Mouse (Mus musculus) liver, embryonic 11.5 days (tissue): Measurements from ENCODE around the gene Sorcs2. TPM values are rescaled to one million over a fixed set of nuclear protein-coding genes. Genes with fewer than 3 reads are reported as not detected.
A peak's percentile ranks its signal among the peaks of the same experiment; 100 is the strongest.

Experiments used
- ATAC-seq: fragments of 200-750 bp; cut with Nextera tagmentation; replicated peaks from 2 replicates; pipeline ENCODE4 v1.8.0; 2017; ENCODE audit warnings: moderate number of reproducible peaks, mild to moderate bottlenecking, moderate TSS enrichment, moderate library complexity; ENCODE audit not compliant: low FRiP score
- DNase-seq: peaks from one replicate; pipeline ENCODE4 v3.0.0-alpha.2; 2017; ENCODE audit warnings: low spot score
- H3K27ac ChIP-seq: fragments of 300-500 bp; sonication (generic); 2 replicates; pipeline ENCODE4 v1.5.1; 2014; ENCODE audit warnings: mild to moderate bottlenecking, low read depth, low read length, control low read depth
- H3K27me3 ChIP-seq: fragments of 300-500 bp; sonication (generic); replicated peaks from 2 replicates; pipeline ENCODE4 v1.6.1; 2014; ENCODE audit warnings: low read length, mixed read lengths; ENCODE audit not compliant: control insufficient read depth, insufficient read depth
- H3K36me3 ChIP-seq: fragments of 300-500 bp; sonication (generic); 2 replicates; pipeline ENCODE4 v1.6.1; 2014; ENCODE audit warnings: mild to moderate bottlenecking, low read length, moderate library complexity, mixed read lengths; ENCODE audit not compliant: control insufficient read depth, insufficient read depth
- H3K4me1 ChIP-seq: fragments of 300-500 bp; sonication (generic); replicated peaks from 2 replicates; pipeline ENCODE4 v1.6.1; 2014; ENCODE audit warnings: low read length, mixed read lengths; ENCODE audit not compliant: control insufficient read depth, insufficient read depth
- H3K4me2 ChIP-seq: fragments of 300-500 bp; sonication (generic); 2 replicates; pipeline ENCODE4 v1.6.1; 2014; ENCODE audit warnings: mild to moderate bottlenecking, control low read depth, moderate library complexity
- H3K4me3 ChIP-seq: fragments of 300-500 bp; sonication (generic); 2 replicates; pipeline ENCODE4 v1.5.1; 2014; ENCODE audit warnings: low read depth, low read length, control low read depth
- H3K9ac ChIP-seq: fragments of 300-500 bp; sonication (generic); 2 replicates; pipeline ENCODE4 v1.6.1; 2014; ENCODE audit warnings: low read depth, low read length, control low read depth
- H3K9me3 ChIP-seq: fragments of 300-500 bp; sonication (generic); 2 replicates; pipeline ENCODE4 v1.6.1; 2016; ENCODE audit warnings: low read length, inconsistent platforms, mixed read lengths; ENCODE audit not compliant: control insufficient read depth
- WGBS: fragments of 180-500 bp; shearing (Covaris S2); extraction: QIAGEN DNeasy Blood & Tissue Kit; methylation state at CpG from one replicate; pipeline ENCODE4 v1.1.7; 2014; 5-methylcytosine and 5-hydroxymethylcytosine counted together
- polyA plus RNA-seq: library from polyadenylated mRNA; unstranded; fragments of >200 nt; fragmentation: Nextera tagmentation; extraction: Ambion mirVana; gene quantifications from 2 replicates; pipeline ENCODE4 v1.2.1, GENCODE M21; 2014

The Sorcs2 gene
- polyA plus RNA-seq, 1 experiment from 2014 or later, result 2.2 TPM

DNA sequence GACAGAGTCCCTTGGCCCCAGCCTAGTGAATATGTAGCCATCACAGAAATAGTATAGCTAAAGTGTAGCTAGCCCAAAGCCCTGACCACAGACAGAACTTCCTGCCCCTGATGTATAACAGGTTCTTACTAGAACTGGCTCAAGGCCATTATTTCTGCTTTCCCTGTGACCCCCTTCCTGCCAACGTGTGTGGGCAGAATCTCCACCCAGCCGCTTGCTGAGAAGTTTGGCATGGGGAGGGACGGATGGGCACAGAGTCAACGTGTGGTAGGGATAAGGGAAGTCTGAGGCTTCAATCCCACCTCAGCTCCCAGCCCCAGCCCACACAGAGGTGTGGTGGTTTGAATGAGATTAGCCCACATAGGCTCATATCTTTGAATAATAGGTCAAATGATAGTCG lies 26.2 kb downstream of the Sorcs2 start:
- ATAC-seq (no peak), DNase-seq (no peak)
- H3K9me3 ChIP-seq, result no peaks in the 10 kb centered on the region
- no peak overlapping the region for H3K9ac ChIP-seq
- H3K27ac ChIP-seq, result no peak overlapping the region
- no peak overlapping the region for H3K4me3 ChIP-seq
- H3K36me3 ChIP-seq, result no peaks in the 10 kb centered on the region
- no peaks in the 10 kb centered on the region for H3K27me3 ChIP-seq
- no peak overlapping the region for H3K4me2 ChIP-seq
- H3K4me1 ChIP-seq, result peaks cover 13% of the 10 kb centered on the region
- 50% methylated on average over 5 of the region's 5 CpGs for WGBS

DNA sequence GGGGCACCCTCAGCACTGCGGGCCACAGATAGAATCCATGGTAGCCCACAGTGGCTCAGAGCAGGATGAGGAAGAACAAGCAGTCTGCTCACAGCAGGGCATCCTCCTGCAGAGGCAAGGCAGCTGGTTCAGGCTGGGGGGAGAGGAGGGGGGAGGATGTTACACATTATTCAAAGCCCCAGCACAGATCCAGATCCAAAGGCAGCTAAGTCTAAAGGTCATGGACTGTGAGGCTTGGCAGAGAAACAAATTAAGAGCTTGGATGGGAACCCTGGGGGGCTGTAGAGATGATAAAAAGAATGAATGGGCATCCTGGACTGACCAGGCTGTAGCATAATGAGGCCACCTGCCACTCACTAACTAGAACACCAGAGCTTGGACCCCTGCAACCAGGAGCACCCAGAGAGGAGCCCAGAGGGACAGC lies 28.7 kb downstream of the Sorcs2 start:
- Histone ChIP-seq H3K9ac (no peak overlapping the region), H3K4me1 (peaks cover 13% of the 10 kb centered on the region), H3K27ac (no peak overlapping the region), H3K4me2 (no peak overlapping the region), H3K4me3 (no peak overlapping the region), H3K36me3 (no peaks in the 10 kb centered on the region), H3K9me3 (no peaks in the 10 kb centered on the region), H3K27me3 (no peaks in the 10 kb centered on the region)
- 74% methylated on average over 1 of the region's 1 CpGs for WGBS
- ATAC-seq, result peak; percentile 31; the same call in 1 of the 2 replicates
- DNase-seq, result no peak

DNA sequence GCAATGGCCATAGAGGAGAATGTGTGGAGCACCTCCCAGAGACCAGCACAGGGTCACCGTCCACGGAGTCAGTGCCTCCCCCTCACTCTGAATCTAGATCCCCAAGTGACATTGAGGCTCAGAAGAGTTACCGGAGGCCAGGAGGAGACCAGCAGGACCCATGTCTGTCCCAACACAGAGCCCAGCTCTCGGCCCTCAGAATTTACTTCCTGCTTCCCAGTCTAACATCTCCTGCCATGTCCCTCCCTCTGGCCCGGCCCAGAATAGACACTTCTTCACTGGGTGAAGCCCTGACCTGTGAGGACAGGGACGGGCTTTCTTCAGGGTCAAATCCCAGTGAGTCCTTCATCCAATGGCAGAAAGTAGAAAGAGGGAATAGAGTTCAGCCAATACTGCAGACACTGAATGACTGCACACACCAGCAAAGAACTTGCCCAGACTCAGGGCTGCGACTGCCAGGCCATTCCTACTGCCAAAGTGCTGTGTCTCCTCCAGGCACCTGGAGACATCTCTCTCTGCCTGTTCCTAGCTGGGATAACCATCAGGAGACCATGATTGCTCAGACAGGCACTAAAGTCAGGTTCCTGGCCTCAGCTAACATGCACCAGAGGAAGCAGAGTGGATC lies 29.3 kb downstream of the Sorcs2 start:
- Histone ChIP-seq H3K9me3 (no peaks in the 10 kb centered on the region), H3K27ac (no peak overlapping the region), H3K36me3 (no peaks in the 10 kb centered on the region), H3K27me3 (no peaks in the 10 kb centered on the region), H3K4me3 (no peak overlapping the region), H3K4me1 (peaks cover 11% of the 10 kb centered on the region), H3K4me2 (no peak overlapping the region), H3K9ac (no peak overlapping the region)
- no peak for DNase-seq
- ATAC-seq, result no peak
- WGBS, result 73% methylated on average over 7 of the region's 7 CpGs

- WGBS, result 87% methylated on average over 6 of the region's 6 CpGs
- Histone ChIP-seq H3K27ac (no peak overlapping the region), H3K4me3 (no peak overlapping the region), H3K9ac (no peak overlapping the region), H3K9me3 (no peaks in the 10 kb centered on the region), H3K36me3 (no peaks in the 10 kb centered on the region), H3K4me2 (no peak overlapping the region), H3K4me1 (peaks cover 6% of the 10 kb centered on the region), H3K27me3 (no peaks in the 10 kb centered on the region)
- ATAC-seq (no peak), DNase-seq (no peak)
These were observed 30.0 kb downstream of the Sorcs2 start for GRCm38 (mm10) chr5:36367911-36368310.

GRCm38 (mm10) chr5:36367181-36367610 lies 30.7 kb downstream of the Sorcs2 start:
- 64% methylated on average over 3 of the region's 3 CpGs for WGBS
- Histone ChIP-seq H3K9me3 (no peaks in the 10 kb centered on the region), H3K4me2 (no peak overlapping the region), H3K4me3 (no peak overlapping the region), H3K9ac (no peak overlapping the region), H3K27ac (no peak overlapping the region), H3K36me3 (no peaks in the 10 kb centered on the region), H3K27me3 (no peaks in the 10 kb centered on the region), H3K4me1 (peaks cover 6% of the 10 kb centered on the region)
- ATAC-seq (no peak), DNase-seq (no peak)

- Histone ChIP-seq H3K27ac (no peak overlapping the region), H3K4me2 (no peak overlapping the region), H3K27me3 (no peaks in the 10 kb centered on the region), H3K9me3 (no peaks in the 10 kb centered on the region), H3K4me1 (peaks cover 11% of the 10 kb centered on the region; the same call in 1 of the 2 replicates), H3K36me3 (no peaks in the 10 kb centered on the region), H3K4me3 (no peak overlapping the region), H3K9ac (no peak overlapping the region)
- ATAC-seq (no peak), DNase-seq (no peak)
- WGBS, result 53% methylated on average over 7 of the region's 7 CpGs
These were observed 36.2 kb downstream of the Sorcs2 start for GRCm38 (mm10) chr5:36361749-36362148.

DNA sequence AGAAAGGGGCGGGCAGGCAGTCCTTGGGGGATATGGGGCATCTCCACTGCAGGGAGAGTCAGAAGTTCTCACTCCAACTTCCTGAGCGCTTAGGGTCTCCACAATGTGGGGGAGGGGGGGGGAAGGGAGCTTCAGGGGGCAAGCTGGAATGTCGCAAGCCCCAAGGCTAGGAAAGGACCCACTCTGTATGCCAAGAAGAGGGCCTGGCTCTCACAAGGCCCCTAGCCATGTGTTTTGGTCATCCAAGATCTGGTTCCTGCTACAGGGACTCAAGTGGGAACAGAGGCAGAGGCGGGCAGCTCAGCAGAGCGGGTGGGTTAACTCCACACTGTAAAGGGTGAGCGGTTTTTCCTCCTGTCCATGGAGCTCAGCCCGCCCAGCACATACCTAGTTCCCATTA lies 37.6 kb downstream of the Sorcs2 start:
- WGBS, result 67% methylated on average over 7 of the region's 7 CpGs
- Histone ChIP-seq H3K9ac (no peak overlapping the region), H3K36me3 (no peaks in the 10 kb centered on the region), H3K4me1 (peaks cover 11% of the 10 kb centered on the region; the same call in 1 of the 2 replicates), H3K27me3 (no peaks in the 10 kb centered on the region), H3K4me2 (no peak overlapping the region), H3K9me3 (no peaks in the 10 kb centered on the region), H3K4me3 (no peak overlapping the region), H3K27ac (no peak overlapping the region)
- no peak for ATAC-seq
- DNase-seq, result no peak

GRCm38 (mm10) chr5:36359535-36360243 lies 38.2 kb downstream of the Sorcs2 start:
- DNase-seq (no peak), ATAC-seq (no peak)
- H3K9ac ChIP-seq, result no peak overlapping the region
- H3K36me3 ChIP-seq, result no peaks in the 10 kb centered on the region
- no peak overlapping the region for H3K4me2 ChIP-seq
- no peaks in the 10 kb centered on the region for H3K27me3 ChIP-seq
- WGBS, result 57% methylated on average over 5 of the region's 5 CpGs
- no peak overlapping the region for H3K4me3 ChIP-seq
- H3K27ac ChIP-seq, result no peak overlapping the region
- H3K9me3 ChIP-seq, result no peaks in the 10 kb centered on the region
- peaks cover 11% of the 10 kb centered on the region; the same call in 1 of the 2 replicates for H3K4me1 ChIP-seq

DNA sequence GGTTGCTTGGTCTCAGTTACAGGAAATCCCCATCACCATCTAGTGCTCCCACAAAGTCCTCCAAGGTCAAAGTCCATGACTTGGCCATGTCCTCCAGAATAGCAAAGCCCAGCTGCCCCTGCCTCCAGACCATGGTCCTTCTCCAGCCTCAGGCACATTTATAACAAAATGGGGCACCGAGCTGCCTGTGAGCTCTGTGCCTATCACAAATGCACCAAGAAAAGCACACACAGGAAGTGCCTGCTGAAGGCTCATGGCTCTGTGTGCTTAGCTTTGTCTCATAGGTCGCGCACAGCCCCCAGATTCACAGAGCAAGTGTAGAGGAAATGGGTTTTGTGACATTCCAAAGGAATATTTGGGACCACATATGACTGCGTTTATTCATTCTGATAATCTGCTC lies 39.8 kb downstream of the Sorcs2 start:
- 50% methylated on average over 4 of the region's 4 CpGs for WGBS
- no peaks in the 10 kb centered on the region for H3K27me3 ChIP-seq
- ATAC-seq (no peak), DNase-seq (no peak)
- H3K4me3 ChIP-seq, result no peak overlapping the region
- H3K27ac ChIP-seq, result no peak overlapping the region
- no peaks in the 10 kb centered on the region for H3K9me3 ChIP-seq
- H3K36me3 ChIP-seq, result no peaks in the 10 kb centered on the region
- no peak overlapping the region for H3K4me2 ChIP-seq
- no peak overlapping the region for H3K9ac ChIP-seq
- H3K4me1 ChIP-seq, result peaks cover 11% of the 10 kb centered on the region; the same call in 1 of the 2 replicates
